Mouse (Mus musculus) cerebellum, adult 8-10 months (tissue): Measurements from ENCODE around the gene Mink1.
A peak's percentile ranks its signal among the peaks of the same experiment; 100 is the strongest.

Source experiments
- DNase-seq: peaks from one replicate; pipeline ENCODE4 v3.0.0; 2022

Mink1 gene

GRCm38 (mm10) chr11:70638714-70639278 lies 76.1 kb downstream of the Mink1 start, which contains the start of gene Gp1ba:
TSS of gene Gp1ba (plus strand) at chr11:70639122.
- no peak for DNase-seq

DNA sequence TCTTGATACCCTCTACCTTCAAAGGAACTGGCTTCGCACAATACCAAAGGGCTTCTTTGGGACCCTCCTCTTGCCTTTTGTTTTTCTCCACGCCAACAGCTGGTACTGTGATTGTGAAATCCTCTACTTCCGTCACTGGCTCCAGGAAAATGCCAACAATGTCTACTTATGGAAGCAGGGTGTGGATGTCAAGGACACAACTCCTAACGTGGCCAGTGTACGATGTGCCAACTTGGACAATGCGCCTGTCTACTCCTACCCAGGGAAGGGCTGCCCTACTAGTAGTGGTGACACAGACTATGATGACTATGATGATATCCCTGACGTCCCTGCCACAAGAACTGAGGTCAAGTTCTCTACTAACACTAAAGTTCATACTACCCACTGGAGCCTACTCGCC lies 77.3 kb downstream of the Mink1 start:
- DNase-seq = no peak

- no peak for DNase-seq
These were observed 78.6 kb downstream of the Mink1 start for GRCm38 (mm10) chr11:70641241-70641640.

GRCm38 (mm10) chr11:70643051-70643450 lies 80.4 kb downstream of the Mink1 start:
- no peak for DNase-seq

DNA sequence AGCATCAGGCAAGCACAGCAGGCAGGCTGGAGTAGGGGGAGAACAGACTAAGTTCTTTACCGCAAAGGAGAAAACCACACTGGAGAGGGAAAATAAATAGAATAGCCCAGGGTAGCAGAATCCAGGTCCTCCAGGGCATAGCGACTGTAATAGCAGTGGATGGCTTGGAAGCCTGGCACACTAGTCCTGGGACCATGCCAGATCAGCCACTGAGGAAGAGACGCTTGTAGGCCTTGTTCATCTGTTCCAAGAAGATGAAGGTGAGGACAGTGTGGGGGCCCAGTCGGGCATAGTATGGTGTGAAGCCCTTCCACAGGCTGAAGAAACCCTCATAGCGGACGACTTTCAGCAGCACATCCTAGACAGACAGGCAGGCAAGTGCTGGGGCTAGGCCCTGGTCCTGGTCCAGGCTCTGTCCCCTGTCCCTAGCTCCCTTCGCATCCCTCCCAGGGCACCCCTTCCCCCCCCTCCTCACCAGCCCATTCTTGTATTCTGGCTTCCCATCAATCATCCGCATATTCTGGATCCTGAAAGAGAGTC lies 82.0 kb downstream of the Mink1 start:
- no peak for DNase-seq

GRCm38 (mm10) chr11:70645461-70646258 lies 83.0 kb downstream of the Mink1 start:
- no peak for DNase-seq

DNA sequence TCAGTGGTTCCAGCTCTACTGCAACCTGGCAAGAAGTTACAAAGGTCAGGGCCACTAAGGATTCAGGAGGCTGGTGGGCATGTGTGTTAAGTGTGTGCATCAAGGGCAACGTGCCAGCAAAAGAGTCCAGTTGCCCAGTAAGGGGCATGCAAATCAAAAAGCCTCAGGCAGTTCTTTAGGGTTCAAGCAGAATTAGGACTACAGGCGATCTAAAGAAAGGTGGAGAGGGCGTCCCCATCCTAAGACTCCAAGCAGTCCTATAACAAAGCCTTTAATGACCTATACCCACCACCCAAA lies 83.5 kb downstream of the Mink1 start:
- no peak for DNase-seq

- DNase-seq = peak; percentile 96
These were observed 84.3 kb downstream of the Mink1 start, which contains the start of the genes Rnf167 and Slc25a11 for GRCm38 (mm10) chr11:70646691-70647650. TSS of gene Rnf167 (plus strand) at chr11:70647235. TSS of gene Slc25a11 (minus strand) at chr11:70647479.

GRCm38 (mm10) chr11:70647716-70648420 lies 85.2 kb downstream of the Mink1 start:
- no peak for DNase-seq

DNA sequence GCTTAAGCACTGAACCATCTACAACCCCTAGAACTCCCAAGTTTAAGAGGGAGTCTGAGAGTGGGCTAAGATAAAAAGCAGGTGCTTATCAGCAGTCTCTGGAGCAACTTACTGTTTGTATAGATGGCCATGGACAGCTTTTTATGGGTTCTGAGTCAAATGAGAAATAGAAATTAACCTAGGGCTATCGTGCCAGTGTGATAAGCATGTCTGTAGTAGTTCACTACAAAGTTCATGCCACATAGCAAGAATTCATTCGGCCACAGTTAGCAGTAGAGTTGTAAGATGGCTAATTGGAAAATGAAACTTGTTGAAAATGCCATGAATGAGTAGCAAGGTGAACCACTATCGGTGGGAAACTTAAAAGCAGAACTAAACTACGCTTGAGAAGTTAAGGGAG lies 85.8 kb downstream of the Mink1 start:
- no peak for DNase-seq

- DNase-seq = no peak
These were observed 86.6 kb downstream of the Mink1 start for GRCm38 (mm10) chr11:70649185-70649734.

DNA sequence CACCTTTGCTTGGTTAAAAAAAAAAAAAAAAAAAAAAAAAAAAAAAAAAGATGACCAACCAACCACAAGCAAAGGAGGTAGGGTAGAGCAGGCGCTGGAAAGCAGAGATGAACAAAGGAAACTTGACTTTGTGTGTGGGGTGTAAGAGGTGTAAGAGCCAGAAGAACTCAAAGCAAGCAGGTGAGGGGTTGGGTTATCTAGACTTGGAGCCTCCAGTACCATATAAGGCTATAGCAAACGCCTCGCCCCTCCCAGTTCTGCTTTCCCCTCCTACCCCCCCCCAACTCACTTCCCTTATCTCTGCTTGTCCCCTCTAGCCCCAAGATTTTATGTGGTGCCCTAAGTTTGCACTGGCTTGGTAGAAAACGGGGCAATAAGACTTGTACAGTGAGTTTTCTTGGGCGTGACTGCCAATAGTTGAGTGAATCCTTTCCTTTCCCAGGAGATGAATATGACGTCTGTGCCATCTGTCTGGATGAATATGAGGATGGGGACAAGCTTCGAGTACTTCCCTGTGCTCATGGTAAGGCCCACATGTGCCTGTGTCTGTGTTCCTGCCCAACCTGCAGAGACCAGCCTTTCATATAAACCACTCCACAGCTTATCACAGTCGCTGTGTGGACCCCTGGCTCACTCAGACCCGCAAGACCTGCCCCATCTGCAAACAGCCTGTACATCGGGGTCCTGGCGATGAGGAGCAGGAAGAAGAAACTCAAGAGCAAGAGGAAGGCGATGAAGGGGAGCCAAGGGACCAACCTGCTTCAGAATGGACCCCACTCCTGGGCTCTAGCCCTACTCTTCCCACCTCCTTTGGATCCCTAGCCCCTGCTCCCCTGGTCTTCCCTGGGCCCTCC lies 87.9 kb downstream of the Mink1 start:
- DNase-seq = peak; percentile 21

DNA sequence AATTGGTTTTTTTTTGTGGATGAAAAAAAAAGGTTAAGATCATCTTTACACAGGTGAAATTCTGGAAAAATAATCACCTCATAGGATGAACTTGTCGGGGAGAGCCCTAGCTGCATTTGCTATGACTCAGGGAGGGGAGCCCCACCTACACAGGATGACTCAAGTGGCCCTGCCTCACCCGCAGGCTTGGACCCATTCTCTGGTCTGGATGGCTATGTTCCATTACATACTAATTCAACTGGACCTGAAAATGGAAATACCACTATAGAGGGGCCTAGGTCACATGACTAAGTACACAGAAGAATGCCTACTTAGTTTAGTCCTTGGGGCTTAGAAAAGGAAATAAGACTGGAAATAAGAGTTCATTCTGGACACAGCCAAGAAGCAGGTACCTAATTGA lies 88.7 kb downstream of the Mink1 start:
- DNase-seq = peak; percentile 7

DNA sequence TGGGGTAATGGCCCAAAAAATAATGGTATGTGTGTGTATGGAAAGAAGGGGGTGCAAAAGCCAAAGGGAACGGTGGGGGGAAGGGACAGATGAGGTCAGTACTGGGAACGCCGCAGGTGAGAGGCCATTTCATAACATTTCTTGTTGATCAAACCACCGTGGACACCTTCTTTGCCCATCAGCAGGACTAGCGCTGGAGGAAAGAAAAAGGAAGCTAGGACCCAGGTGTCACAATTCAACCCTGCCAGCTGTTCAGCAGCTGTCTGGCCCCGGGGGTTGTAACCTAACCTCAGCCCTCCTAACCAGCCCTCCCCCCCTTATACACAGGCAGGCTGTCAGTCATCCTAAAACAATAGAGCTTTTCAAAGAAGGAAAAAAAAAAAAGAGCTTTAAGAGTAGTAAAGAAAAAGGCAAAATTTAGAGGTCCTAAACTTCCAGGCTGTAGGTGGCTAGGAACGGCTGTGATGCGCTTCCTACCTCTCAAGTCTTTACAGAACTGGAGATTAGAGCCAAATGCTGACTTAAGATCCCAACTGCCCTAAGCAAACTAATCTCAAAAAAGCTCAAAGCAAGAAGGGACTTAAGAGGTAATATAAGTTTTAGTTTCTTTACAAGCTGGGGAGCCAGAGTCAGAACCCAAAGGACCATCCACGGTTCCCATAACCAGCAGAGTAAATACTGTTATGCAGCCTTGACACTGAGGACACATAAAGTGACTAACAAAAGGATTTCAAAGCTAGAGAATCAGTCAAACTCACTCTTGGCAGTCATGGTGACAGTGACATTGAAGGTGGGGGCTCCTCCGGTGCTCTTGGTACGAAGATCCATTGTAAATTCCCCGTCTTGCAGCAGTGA lies 89.6 kb downstream of the Mink1 start:
- DNase-seq = no peak

DNA sequence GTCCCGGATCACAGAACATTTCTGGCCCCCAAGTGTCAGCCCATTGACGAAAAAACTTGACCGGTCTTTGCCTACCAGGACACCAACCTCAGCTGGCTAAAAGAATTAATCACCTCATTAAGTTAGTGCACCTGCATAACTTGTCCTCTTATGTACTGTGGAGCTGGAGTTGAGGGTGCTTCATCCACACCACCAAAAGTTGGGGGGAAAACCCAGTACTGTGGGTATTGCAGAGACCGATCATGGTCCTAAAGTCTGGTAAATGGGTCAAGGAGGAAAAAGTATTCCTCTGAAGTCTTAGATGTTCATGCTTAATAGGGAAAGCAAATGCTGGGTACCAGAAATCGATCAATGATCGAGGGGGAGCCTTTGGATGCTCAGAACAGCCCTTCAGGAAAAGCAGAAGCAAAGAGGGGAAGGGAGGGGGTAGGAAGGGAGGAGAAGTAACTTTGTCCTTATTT lies 90.2 kb downstream of the Mink1 start:
- DNase-seq = peak; percentile 22

DNA sequence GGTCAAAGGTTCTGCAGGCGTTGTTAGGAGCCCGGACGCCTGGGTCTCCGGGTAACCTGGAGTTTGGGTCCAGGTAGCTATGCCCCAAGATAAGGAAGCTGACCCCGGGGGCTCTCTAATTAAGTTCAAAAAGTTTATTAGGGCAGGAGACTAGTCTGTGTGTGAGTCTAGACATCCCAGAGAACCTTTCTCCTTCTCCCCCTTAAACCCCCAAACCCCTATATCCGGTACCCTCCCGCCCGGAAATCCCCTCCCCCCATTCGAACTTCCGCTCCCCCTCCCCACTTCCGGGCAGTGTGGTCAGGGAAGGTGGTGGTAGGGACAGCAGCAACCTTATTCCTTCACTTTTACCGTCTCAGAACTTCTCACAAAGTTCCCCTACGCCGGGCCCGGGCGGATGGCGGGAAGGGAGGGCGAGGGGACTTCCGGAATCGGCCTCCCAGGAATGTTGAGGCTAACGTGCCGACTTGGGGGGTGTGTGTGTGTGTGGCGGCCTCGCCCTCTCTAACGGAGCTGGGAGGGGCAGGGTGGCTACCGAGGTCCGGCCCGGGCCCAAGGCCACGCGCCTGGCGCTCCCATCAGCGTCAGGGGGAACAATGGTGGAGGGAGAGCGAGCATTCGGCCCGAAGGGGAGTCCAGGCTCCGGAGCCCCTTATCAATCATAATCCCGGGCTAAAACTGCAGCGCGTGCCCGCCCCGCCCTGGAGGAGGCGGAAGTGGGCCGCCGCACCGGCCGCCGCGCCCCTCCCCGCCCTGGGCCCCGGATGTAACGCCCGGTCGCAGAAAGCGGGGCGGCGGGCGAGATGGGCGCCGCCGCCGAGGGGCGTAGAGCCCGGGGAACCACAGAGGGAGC lies 90.9 kb downstream of the Mink1 start:
- peak; percentile 66 for DNase-seq

- peak; percentile 69 for DNase-seq
These were observed 91.7 kb downstream of the Mink1 start, which contains the start of gene Pfn1 for GRCm38 (mm10) chr11:70654198-70654922. TSS of gene Pfn1 (minus strand) at chr11:70654644.

GRCm38 (mm10) chr11:70654923-70655570 lies 92.4 kb downstream of the Mink1 start:
- DNase-seq = peak; percentile 82
